Mouse (Mus musculus) lung, adult 10 weeks (tissue): ENCODE results near the gene Olfr1223. TPM values are rescaled to one million over a fixed set of nuclear protein-coding genes. Genes with fewer than 3 reads are reported as not detected.

Experiments used
- polyA plus RNA-seq: library from polyadenylated mRNA; stranded (reverse); fragments of 350-450 nt; fragmentation: Illumina TruSeq; extraction: RNeasy Lipid Tissue Mini Kit (QIAGEN cat#74804); gene quantifications from one replicate; pipeline ENCODE4 v1.2.3, GENCODE M21; 2014; ENCODE audit warnings: low read depth, low replicate concordance; ENCODE audit not compliant: insufficient read depth

Gene Olfr1223
- not detected for polyA plus RNA-seq

DNA sequence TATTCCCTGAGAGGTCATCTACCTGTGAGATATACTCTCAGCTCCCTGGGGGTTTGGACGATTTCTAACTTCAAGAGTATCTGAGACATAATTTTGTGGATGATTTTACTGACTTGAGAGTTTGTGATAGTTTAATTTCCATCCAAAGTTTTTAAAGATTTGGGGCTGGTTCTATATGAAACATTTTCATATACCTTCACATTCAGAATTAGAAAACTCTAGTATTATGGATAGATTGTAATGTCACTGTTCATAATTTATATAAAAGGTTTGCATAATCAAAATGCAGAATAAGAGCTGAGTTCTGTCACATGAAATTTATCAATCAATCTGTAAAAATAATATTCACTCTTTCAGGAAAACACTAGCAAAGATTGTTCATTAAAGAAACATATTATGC lies at the start of gene Olfr1223:
Gene Olfr1223 (minus strand): TSS at position 101 of the 400 bp plus-strand sequence.

DNA sequence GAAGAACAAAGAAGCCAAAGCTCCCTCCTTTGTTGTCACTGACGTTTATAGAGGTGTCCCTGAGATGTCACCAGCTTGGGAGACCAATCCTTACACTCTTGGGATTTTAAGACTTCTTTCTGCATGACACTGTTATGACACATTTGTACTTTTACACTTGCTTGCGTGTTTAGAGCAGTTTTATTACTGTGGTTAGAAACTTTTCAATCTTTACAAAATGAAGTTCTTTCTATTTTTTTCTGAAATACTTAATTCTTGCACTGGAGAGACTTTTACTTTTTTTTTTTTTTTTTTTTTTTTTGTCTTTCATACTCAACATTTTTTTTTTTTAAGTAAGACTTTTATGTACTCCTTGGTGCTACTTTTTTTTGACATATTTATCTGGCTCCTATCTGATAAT lies 48.6 kb upstream of the Olfr1223 start, which contains the start of gene Olfr1226:
Gene Olfr1226 (minus strand): TSS at position 101 of the 400 bp plus-strand sequence.

DNA sequence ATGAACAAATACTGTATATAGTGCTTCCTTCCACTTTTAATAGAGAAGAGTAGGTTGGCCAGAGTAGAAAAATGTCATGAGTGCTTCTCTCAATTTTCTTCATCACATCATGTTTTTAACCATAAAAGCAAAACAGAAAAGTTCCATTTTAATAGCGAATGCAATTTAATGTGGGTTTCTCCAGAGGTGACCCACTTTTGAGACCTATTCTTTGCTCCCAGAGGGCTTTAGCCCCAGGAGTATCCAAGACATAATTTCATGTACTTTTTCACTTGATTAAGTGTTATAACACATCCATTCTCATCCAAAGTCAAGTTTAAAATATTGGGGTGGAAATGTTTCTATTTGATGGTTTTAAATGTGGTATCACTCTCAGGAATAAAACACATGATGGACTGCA lies 23.2 kb upstream of the Olfr1223 start, which contains the start of gene Olfr1225:
Gene Olfr1225 (minus strand): TSS at position 101 of the 400 bp plus-strand sequence.

DNA sequence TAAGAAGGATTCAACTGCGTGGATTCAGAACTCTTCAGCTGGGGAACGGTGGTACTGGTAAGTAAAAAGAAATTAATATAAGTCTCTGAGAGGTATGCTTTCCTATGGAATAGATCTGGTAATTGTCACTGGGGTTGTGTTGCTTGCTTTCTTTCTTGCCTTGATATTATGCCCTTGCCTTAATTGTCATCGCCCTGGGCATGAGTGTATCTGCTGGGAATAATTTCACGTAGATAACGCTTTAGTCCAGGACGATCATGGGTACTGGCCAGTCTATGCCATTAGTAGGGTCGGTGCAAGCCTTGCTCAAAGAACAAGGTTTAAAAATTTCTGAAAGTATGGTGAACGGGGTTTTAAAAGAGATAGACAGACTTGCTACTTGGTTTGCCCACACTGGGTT lies 12.6 kb upstream of the Olfr1223 start, which contains the start of gene Olfr1224-ps1:
Gene Olfr1224-ps1 (minus strand): TSS at position 101 of the 400 bp plus-strand sequence.

DNA sequence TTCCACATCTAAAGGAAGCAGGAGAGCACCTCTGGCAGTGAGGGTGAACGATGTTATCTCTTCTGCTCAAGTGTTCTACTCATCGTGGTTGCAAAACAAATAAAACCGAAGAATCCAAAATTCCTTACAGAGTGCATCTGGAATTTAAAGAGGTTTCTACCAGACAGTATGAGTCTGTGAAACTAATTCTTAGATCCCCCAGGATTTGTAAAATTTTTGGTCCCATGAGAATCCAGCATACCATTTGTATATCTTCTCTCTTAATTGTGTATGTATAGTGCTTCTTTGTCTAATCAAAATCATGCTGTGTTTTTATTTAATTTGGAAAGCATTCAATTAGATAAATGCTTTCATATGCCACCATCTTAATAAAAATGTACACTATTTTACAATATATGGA lies 18.4 kb downstream of the Olfr1223 start, which contains the start of gene Olfr1222:
Gene Olfr1222 (minus strand): TSS at position 101 of the 400 bp plus-strand sequence.

DNA sequence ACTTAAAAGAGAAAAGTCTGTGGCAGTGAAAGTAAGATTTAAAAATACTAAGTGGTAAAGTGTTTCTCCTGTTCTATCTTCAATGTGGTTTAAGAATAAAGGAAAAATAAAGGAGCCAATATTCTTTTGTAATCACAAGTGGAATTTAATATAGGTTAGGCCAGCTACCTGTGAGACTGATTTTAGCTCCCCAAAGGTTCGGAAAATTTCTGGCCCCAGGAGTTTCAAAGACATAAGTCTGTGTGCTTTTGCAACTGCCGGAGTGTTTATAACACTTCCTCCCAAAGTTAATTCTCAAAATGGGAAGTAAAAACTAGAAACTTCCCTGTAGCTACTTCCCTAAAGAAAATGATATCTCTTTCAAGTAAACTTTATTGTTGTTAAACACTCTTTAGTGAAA lies 34.2 kb downstream of the Olfr1223 start, which contains the start of gene Olfr1221:
Gene Olfr1221 (minus strand): TSS at position 101 of the 400 bp plus-strand sequence.

DNA sequence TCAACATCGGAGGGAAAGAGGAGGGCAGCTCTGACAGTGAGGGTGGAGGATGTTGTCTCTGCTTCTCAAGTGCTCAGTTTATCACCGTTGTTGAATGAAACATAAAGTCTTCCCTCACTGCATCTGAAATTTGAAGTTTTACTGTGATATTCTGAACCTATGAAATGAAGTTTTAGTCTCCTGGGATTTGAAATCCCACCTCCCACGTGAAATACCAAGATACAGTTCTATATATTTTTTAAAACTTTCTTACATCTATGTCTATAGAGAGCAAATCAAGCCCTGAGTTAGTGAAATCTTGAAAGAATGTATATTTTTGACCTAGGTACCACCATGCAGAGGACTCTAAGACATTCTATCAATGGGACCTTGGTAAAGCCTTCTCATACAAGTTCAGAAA lies 44.6 kb downstream of the Olfr1223 start, which contains the start of gene Olfr1220:
Gene Olfr1220 (minus strand): TSS at position 101 of the 400 bp plus-strand sequence.

Other genes with a start within 250 kb of the Olfr1223 start
- not detected for gene Olfr1208, start 249.2 kb downstream of the Olfr1223 start, polyA plus RNA-seq
- gene Olfr1209, start 236.4 kb downstream of the Olfr1223 start, polyA plus RNA-seq = not detected
- gene Olfr1211, start 213.4 kb downstream of the Olfr1223 start, polyA plus RNA-seq = not detected
- gene Olfr1212, start 197.6 kb downstream of the Olfr1223 start, polyA plus RNA-seq = not detected
- not detected for gene Gm13762, start 171.3 kb downstream of the Olfr1223 start, polyA plus RNA-seq
- gene Olfr1214, start 158.9 kb downstream of the Olfr1223 start, polyA plus RNA-seq = not detected
- gene Olfr1215, start 144.6 kb downstream of the Olfr1223 start, polyA plus RNA-seq = not detected
- not detected for gene Olfr1216, start 133.2 kb downstream of the Olfr1223 start, polyA plus RNA-seq
- gene Olfr1217, start 119.5 kb downstream of the Olfr1223 start, polyA plus RNA-seq = not detected
- gene Olfr1218, start 90.4 kb downstream of the Olfr1223 start, polyA plus RNA-seq = not detected
- gene Olfr1219, start 68.0 kb downstream of the Olfr1223 start, polyA plus RNA-seq = not detected
- gene Olfr1220, start 44.7 kb downstream of the Olfr1223 start, polyA plus RNA-seq = not detected
- not detected for gene Olfr1221, start 34.3 kb downstream of the Olfr1223 start, polyA plus RNA-seq
- gene Olfr1222, start 18.5 kb downstream of the Olfr1223 start, polyA plus RNA-seq = not detected
- gene Olfr1224-ps1, start 12.5 kb upstream of the Olfr1223 start, polyA plus RNA-seq = not detected
- not detected for gene Olfr1225, start 23.1 kb upstream of the Olfr1223 start, polyA plus RNA-seq
- not detected for gene Olfr1226, start 48.5 kb upstream of the Olfr1223 start, polyA plus RNA-seq
- gene Olfr1228, start 102.5 kb upstream of the Olfr1223 start, polyA plus RNA-seq = not detected
- not detected for gene Olfr1229, start 136.5 kb upstream of the Olfr1223 start, polyA plus RNA-seq
- gene Olfr1230, start 145.7 kb upstream of the Olfr1223 start, polyA plus RNA-seq = not detected
- gene Olfr1231, start 155.5 kb upstream of the Olfr1223 start, polyA plus RNA-seq = not detected
- not detected for gene Olfr1232, start 178.1 kb upstream of the Olfr1223 start, polyA plus RNA-seq
- gene Olfr1233, start 190.8 kb upstream of the Olfr1223 start, polyA plus RNA-seq = not detected
- gene Olfr1234, start 213.3 kb upstream of the Olfr1223 start, polyA plus RNA-seq = not detected